Mouse (Mus musculus) lung, embryonic 16.5 days (tissue): ENCODE data around the gene Iqcc. TPM values are rescaled to one million over a fixed set of nuclear protein-coding genes. Genes with fewer than 3 reads are reported as not detected.

Experiments used
- ATAC-seq: fragments of 200-750 bp; cut with Nextera tagmentation; 2 replicates; pipeline ENCODE4 v1.8.0; 2017; ENCODE audit warnings: low read depth, mild to moderate bottlenecking, moderate library complexity
- H3K27ac ChIP-seq: fragments of 300-500 bp; sonication (generic); 2 replicates; pipeline ENCODE4 v1.5.1; 2014; ENCODE audit warnings: mild to moderate bottlenecking, control low read depth, low read length
- H3K27me3 ChIP-seq: fragments of 300-500 bp; sonication (generic); 2 replicates; pipeline ENCODE4 v1.6.1; 2014; ENCODE audit warnings: low read depth, low read length, mixed read lengths; ENCODE audit not compliant: control insufficient read depth, insufficient read depth
- H3K36me3 ChIP-seq: fragments of 300-500 bp; sonication (generic); 2 replicates; pipeline ENCODE4 v1.6.1; 2014; ENCODE audit warnings: low read length; ENCODE audit not compliant: control insufficient read depth, insufficient read depth
- H3K4me1 ChIP-seq: fragments of 300-500 bp; sonication (generic); replicated peaks from 2 replicates; pipeline ENCODE4 v1.6.1; 2014; ENCODE audit warnings: low read length, mixed read lengths; ENCODE audit not compliant: control insufficient read depth, insufficient read depth
- H3K4me2 ChIP-seq: fragments of 300-500 bp; sonication (generic); 2 replicates; pipeline ENCODE4 v1.6.1; 2014; ENCODE audit warnings: low read depth, low read length, control low read depth
- H3K4me3 ChIP-seq: fragments of 300-500 bp; sonication (generic); 2 replicates; pipeline ENCODE4 v1.5.1; 2014; ENCODE audit warnings: mild to moderate bottlenecking, low read length, control low read depth
- H3K9ac ChIP-seq: fragments of 300-500 bp; sonication (generic); 2 replicates; pipeline ENCODE4 v1.6.1; 2014; ENCODE audit warnings: low read length, control low read depth
- H3K9me3 ChIP-seq: fragments of 300-500 bp; sonication (generic); 2 replicates; pipeline ENCODE4 v1.6.1; 2016; ENCODE audit warnings: low read length; ENCODE audit not compliant: control insufficient read depth
- WGBS: fragments of 180-500 bp; shearing (Covaris S2); extraction: QIAGEN DNeasy Blood & Tissue Kit; methylation state at CpG from one replicate; pipeline ENCODE4 v1.1.7; 2014; 5-methylcytosine and 5-hydroxymethylcytosine counted together
- polyA plus RNA-seq: library from polyadenylated mRNA; unstranded; fragments of >200 nt; fragmentation: Nextera tagmentation; extraction: Ambion mirVana; gene quantifications from 2 replicates; pipeline ENCODE4 v1.2.1, GENCODE M21; 2015

Iqcc gene
- polyA plus RNA-seq, 1 experiment from 2014 or later, result 29.3 TPM

DNA sequence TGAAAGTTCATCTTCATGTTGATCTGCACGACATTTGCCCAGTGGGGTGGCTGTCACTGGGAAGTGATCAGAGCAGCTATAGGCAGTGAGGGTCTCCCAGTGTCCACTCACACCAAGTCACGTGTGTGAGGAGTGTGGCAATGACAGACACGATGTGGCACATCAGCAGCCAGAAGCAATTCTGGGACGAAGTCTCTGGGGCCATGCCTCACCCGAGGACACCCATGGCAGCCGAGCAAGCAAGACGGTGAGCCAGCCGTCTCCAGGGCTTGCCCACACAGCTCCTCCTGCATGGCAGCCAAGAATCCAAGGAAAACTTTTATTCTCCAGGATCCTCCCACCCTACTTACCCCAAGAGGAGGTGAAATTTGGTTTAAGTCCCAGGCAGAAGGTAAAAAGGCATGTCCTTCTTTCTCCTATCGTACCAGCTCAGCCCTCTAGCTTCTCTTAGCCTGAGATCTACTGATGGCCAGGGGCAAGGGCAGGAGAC lies 3.1 kb downstream of the Iqcc start:
- 88% methylated on average over 9 of the region's 9 CpGs for WGBS

GRCm38 (mm10) chr4:129614093-129614492 lies 4.8 kb downstream of the Iqcc start, which contains the start of gene Dcdc2b:
TSS of gene Dcdc2b (minus strand) at chr4:129614257.
- ATAC-seq, result no peak
- Histone ChIP-seq H3K27ac (no peak within 1 kb of the TSS), H3K4me3 (no peak within 1 kb of the TSS), H3K4me1 (peaks cover 6% of the 10 kb centered on the region), H3K9me3 (no peaks in the 10 kb centered on the region), H3K36me3 (peaks cover 6% of the 10 kb centered on the region; the same call in 1 of the 2 replicates), H3K27me3 (no peaks in the 10 kb centered on the region), H3K4me2 (no peak within 1 kb of the TSS), H3K9ac (no peak within 1 kb of the TSS)
- 67% methylated on average over 6 of the region's 6 CpGs for WGBS

More for the DNA sequence above, 3.1 kb downstream of the Iqcc start:
- Histone ChIP-seq H3K4me3 (no peak overlapping the region), H3K9ac (no peak overlapping the region), H3K36me3 (peaks cover 6% of the 10 kb centered on the region; the same call in 1 of the 2 replicates), H3K27me3 (no peaks in the 10 kb centered on the region), H3K27ac (no peak overlapping the region), H3K4me1 (peaks cover 9% of the 10 kb centered on the region), H3K9me3 (no peaks in the 10 kb centered on the region), H3K4me2 (no peak overlapping the region)
- no peak for ATAC-seq

- H3K9ac ChIP-seq, result no peak overlapping the region
- H3K4me2 ChIP-seq, result no peak overlapping the region
- peaks cover 13% of the 10 kb centered on the region; the same call in 1 of the 2 replicates for H3K36me3 ChIP-seq
- no peaks in the 10 kb centered on the region for H3K4me1 ChIP-seq
- H3K27me3 ChIP-seq, result no peaks in the 10 kb centered on the region
- no peak overlapping the region for H3K27ac ChIP-seq
- no peak overlapping the region for H3K4me3 ChIP-seq
- 58% methylated on average over 4 of the region's 4 CpGs for WGBS
- no peaks in the 10 kb centered on the region for H3K9me3 ChIP-seq
- no peak for ATAC-seq
These were observed 8.4 kb downstream of the Iqcc start for GRCm38 (mm10) chr4:129610472-129610871.

DNA sequence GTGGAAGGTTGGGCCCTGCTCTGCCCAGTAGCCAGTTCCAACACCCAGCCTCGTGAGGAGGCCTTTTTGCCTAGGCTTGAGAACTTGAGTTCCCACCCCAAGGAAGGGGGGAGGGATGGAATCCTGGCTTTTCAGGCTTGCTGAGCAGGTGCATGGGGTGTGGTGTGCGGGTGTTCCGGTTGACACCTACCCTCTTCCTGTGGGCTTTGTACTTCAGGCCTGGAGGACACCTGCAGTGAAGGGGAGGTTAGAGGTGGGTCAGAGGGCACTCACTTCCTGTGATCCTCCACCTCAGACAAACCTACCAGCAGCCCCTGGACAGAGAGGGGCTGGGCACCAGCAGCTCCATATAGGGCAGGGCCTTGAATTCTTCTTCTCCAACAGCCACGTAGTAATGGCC lies 8.9 kb downstream of the Iqcc start:
- H3K27me3 ChIP-seq, result no peaks in the 10 kb centered on the region
- no peaks in the 10 kb centered on the region for H3K4me1 ChIP-seq
- H3K9ac ChIP-seq, result no peak overlapping the region
- H3K36me3 ChIP-seq, result peaks cover 13% of the 10 kb centered on the region; the same call in 1 of the 2 replicates
- no peaks in the 10 kb centered on the region for H3K9me3 ChIP-seq
- H3K4me3 ChIP-seq, result no peak overlapping the region
- WGBS, result 74% methylated on average over 4 of the region's 4 CpGs
- no peak overlapping the region for H3K4me2 ChIP-seq
- no peak overlapping the region for H3K27ac ChIP-seq
- ATAC-seq, result no peak

DNA sequence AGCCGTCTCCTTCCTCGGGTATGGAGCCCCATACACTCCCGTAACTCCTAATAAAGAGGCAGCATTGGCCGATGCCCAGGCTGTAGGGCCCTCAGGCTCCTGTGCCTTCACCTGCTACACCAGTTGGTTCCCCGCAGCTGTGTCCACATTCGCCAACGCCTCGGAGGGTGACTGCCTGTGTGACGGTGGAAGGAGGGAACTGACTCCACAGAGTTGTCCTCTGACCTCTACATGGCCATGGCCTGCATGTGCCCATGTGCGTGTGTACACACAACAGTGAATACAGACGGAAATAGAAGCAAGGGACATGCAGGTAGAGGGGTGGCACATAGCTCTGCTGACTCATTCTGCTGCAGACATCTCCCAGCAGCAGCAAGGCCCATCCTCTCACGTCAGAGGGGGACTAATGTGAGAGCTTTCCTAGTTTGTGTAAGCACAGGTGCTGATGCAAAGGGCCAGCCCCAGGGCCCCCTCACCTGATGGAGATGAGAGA lies 9.7 kb downstream of the Iqcc start:
- H3K9ac ChIP-seq, result no peak overlapping the region
- no peak overlapping the region for H3K4me2 ChIP-seq
- no peaks in the 10 kb centered on the region for H3K27me3 ChIP-seq
- no peak for ATAC-seq
- no peak overlapping the region for H3K4me3 ChIP-seq
- no peaks in the 10 kb centered on the region for H3K9me3 ChIP-seq
- H3K36me3 ChIP-seq, result peaks cover 18% of the 10 kb centered on the region; the same call in 1 of the 2 replicates
- H3K27ac ChIP-seq, result no peak overlapping the region
- WGBS, result 72% methylated on average over 12 of the region's 12 CpGs
- H3K4me1 ChIP-seq, result no peaks in the 10 kb centered on the region

- Histone ChIP-seq H3K9me3 (no peaks in the 10 kb centered on the region), H3K27ac (no peak overlapping the region)
These were observed 10.4 kb downstream of the Iqcc start for GRCm38 (mm10) chr4:129608426-129609025.

GRCm38 (mm10) chr4:129600233-129601158 lies 18.4 kb downstream of the Iqcc start, which contains the start of the genes Eif3i and Tmem234:
TSS of gene Eif3i (minus strand) at chr4:129600648.
TSS of gene Tmem234 (plus strand) at chr4:129600668.
- peaks cover 15% of the 10 kb centered on the region for H3K4me1 ChIP-seq
- peak within 1 kb of the TSS; percentile 78 for H3K4me2 ChIP-seq
- WGBS, result under 1% methylated on average over 73 of the region's 74 CpGs
- H3K9me3 ChIP-seq, result no peaks in the 10 kb centered on the region
- peaks cover 24% of the 10 kb centered on the region; the same call in 1 of the 2 replicates for H3K36me3 ChIP-seq
- ATAC-seq, result peak; percentile 93
- peak within 1 kb of the TSS; percentile 95 for H3K9ac ChIP-seq
- peak within 1 kb of the TSS; percentile 73 for H3K27ac ChIP-seq
- H3K4me3 ChIP-seq, result peak within 1 kb of the TSS; percentile 92
- no peaks in the 10 kb centered on the region for H3K27me3 ChIP-seq

More at GRCm38 (mm10) chr4:129608426-129609025, 10.4 kb downstream of the Iqcc start:
- 31% methylated on average over 7 of the region's 7 CpGs for WGBS
- H3K27me3 ChIP-seq, result no peaks in the 10 kb centered on the region
- no peaks in the 10 kb centered on the region for H3K4me1 ChIP-seq
- no peak overlapping the region for H3K4me2 ChIP-seq
- ATAC-seq, result peak; percentile 86
- H3K4me3 ChIP-seq, result no peak overlapping the region
- peaks cover 22% of the 10 kb centered on the region; the same call in 1 of the 2 replicates for H3K36me3 ChIP-seq
- no peak overlapping the region for H3K9ac ChIP-seq

GRCm38 (mm10) chr4:129588865-129589264 lies 30.0 kb downstream of the Iqcc start:
- WGBS, result 76% methylated on average over 4 of the region's 4 CpGs
- Histone ChIP-seq H3K36me3 (peaks cover 30% of the 10 kb centered on the region), H3K9ac (no peak overlapping the region), H3K4me1 (peaks cover 3% of the 10 kb centered on the region), H3K9me3 (no peaks in the 10 kb centered on the region), H3K4me3 (no peak overlapping the region), H3K27ac (no peak overlapping the region), H3K4me2 (no peak overlapping the region), H3K27me3 (no peaks in the 10 kb centered on the region)
- ATAC-seq, result no peak

- no peaks in the 10 kb centered on the region for H3K9me3 ChIP-seq
- no peak overlapping the region for H3K9ac ChIP-seq
- peaks cover 16% of the 10 kb centered on the region for H3K36me3 ChIP-seq
- H3K27me3 ChIP-seq, result no peaks in the 10 kb centered on the region
- no peak for ATAC-seq
- no peak overlapping the region for H3K27ac ChIP-seq
- H3K4me2 ChIP-seq, result no peak overlapping the region
- peaks cover 3% of the 10 kb centered on the region for H3K4me1 ChIP-seq
- H3K4me3 ChIP-seq, result no peak overlapping the region
- 30% methylated on average over 1 of the region's 1 CpGs for WGBS
These were observed 32.0 kb downstream of the Iqcc start for GRCm38 (mm10) chr4:129586943-129587342.
